In genomic region chr9:75408204-75408826, GRCm38 (mm10) we compare ENCODE assay signal across 8 mouse cellular contexts. TPM values are rescaled to one million over a fixed set of nuclear protein-coding genes. Genes with fewer than 3 reads are reported as not detected.
DNase-seq lines count a peak whose midpoint lies in the region; ATAC-seq and TF ChIP-seq lines count a peak whose summit lies in the region.

No protein-coding gene starts in this region.

- no peak for TF ChIP-seq POLR2A in lung, adult 2 months (IDR thresholded peaks at IDR 0.05; ENCODE audit: borderline replicate concordance, extremely low read depth, low read depth, low read length)

- peak overlapping the region; percentile 74 for H3K4me2 ChIP-seq in hindbrain, embryonic 14.5 days (replicated peaks)
- H3K4me2 ChIP-seq in midbrain, embryonic 16.5 days (ENCODE audit: low read length) = peak overlapping the region; percentile 82

- H3K27me3 ChIP-seq in hindbrain, embryonic 14.5 days (ENCODE audit: control insufficient read depth, insufficient read depth, low read length) = no peaks in the 10 kb centered on the region
- no peaks in the 10 kb centered on the region for H3K27me3 ChIP-seq in midbrain, embryonic 16.5 days (ENCODE audit: control insufficient read depth, insufficient read depth, low read depth, low read length)

- H3K9ac ChIP-seq in hindbrain, embryonic 14.5 days = peak overlapping the region; percentile 94
- peak overlapping the region; percentile 94 for H3K9ac ChIP-seq in midbrain, embryonic 16.5 days (ENCODE audit: low read depth, low read length)

- no peak for TF ChIP-seq CTCF in lung, adult 2 months (IDR thresholded peaks at IDR 0.05; ENCODE audit: insufficient read depth, low read length)

- peak overlapping the region; percentile 99 for H3K27ac ChIP-seq in hindbrain, embryonic 14.5 days
- peak overlapping the region; percentile 98 for H3K27ac ChIP-seq in midbrain, embryonic 16.5 days (ENCODE audit: low read length)

- intact Hi-C loops in left cerebral cortex, postnatal 10 days (cut with DNase I) = no loop called here

- no peak for ATAC-seq in hindbrain, embryonic 14.5 days (ENCODE audit: low FRiP score)
- ATAC-seq in midbrain, embryonic 16.5 days = no peak

- no peaks in the 10 kb centered on the region for H3K36me3 ChIP-seq in hindbrain, embryonic 14.5 days (replicated peaks; ENCODE audit: control insufficient read depth, insufficient read depth)
- no peaks in the 10 kb centered on the region for H3K36me3 ChIP-seq in midbrain, embryonic 16.5 days (ENCODE audit: control insufficient read depth, insufficient read depth, low read length)

- H3K4me1 ChIP-seq in lung, adult 2 months (ENCODE audit: control insufficient read depth, insufficient read depth, low read length) = peaks cover 4% of the 10 kb centered on the region; the same call in 1 of the 2 replicates
- H3K4me1 ChIP-seq in hindbrain, embryonic 14.5 days (replicated peaks; ENCODE audit: control insufficient read depth, insufficient read depth, low read length) = peaks cover 31% of the 10 kb centered on the region
- H3K4me1 ChIP-seq in midbrain, embryonic 16.5 days (ENCODE audit: control insufficient read depth, insufficient read depth, low read length) = peaks cover 24% of the 10 kb centered on the region

- WGBS in lung, adult 2 months = 4% methylated on average over 11 of the region's 11 CpGs
- WGBS in hindbrain, embryonic 14.5 days = 5% methylated on average over 11 of the region's 11 CpGs
- 1% methylated on average over 11 of the region's 11 CpGs for WGBS in midbrain, embryonic 16.5 days

- peak overlapping the region; percentile 94 for H3K4me3 ChIP-seq in lung, adult 2 months (replicated peaks; ENCODE audit: extremely low read depth, low read depth, low read length)
- peak overlapping the region; percentile 74 for H3K4me3 ChIP-seq in hindbrain, embryonic 14.5 days (replicated peaks; ENCODE audit: low read length)
- H3K4me3 ChIP-seq in midbrain, embryonic 16.5 days (ENCODE audit: low read depth, low read length) = peak overlapping the region; percentile 65

- H3K9me3 ChIP-seq in hindbrain, embryonic 14.5 days (ENCODE audit: control insufficient read depth, low read length) = no peaks in the 10 kb centered on the region
- H3K9me3 ChIP-seq in midbrain, embryonic 16.5 days (replicated peaks; ENCODE audit: control insufficient read depth, low read length, poor library complexity, severe bottlenecking) = no peaks in the 10 kb centered on the region

- DNase-seq in lung, adult 2 months = no peak
- DNase-seq in lung, postnatal 14 days = no peak
- peak; percentile 70 for DNase-seq in embryo, embryonic 10 days (ENCODE audit: low spot score)
- peak; percentile 42 for DNase-seq in hindbrain, embryonic 14.5 days (ENCODE audit: low spot score)
- DNase-seq in layer of hippocampus, adult 18-20 months (ENCODE audit: low spot score in 2 of 2) = no peak
- DNase-seq in right cerebral cortex, adult 18-20 months = no peak
- DNase-seq in left cerebral cortex, postnatal 10 days (ENCODE audit: extremely low spot score in 1 of 2, low spot score in 2 of 2) = no peak

RNA-seq across cellular contexts. Expression of gene Mapk6, which starts 1.5 kb away (rescaled TPM):
- polyA plus RNA-seq in lung, adult 2 months (2012; rRNA removed) = 14.5 and 25.2 TPM in 2 replicates
- 185 and 192 TPM in 2 replicates for polyA plus RNA-seq in hindbrain, embryonic 14.5 days (2014; fragmentation: Nextera tagmentation; extraction: Ambion mirVana)
- polyA plus RNA-seq in midbrain, embryonic 16.5 days (2015; fragmentation: Nextera tagmentation; extraction: Ambion mirVana) = 147 and 162 TPM in 2 replicates
- total RNA-seq in layer of hippocampus, adult 18-20 months (2021) = 10 to 100 TPM; 25.4 to 27.0 TPM
- 10 to 100 TPM; 86.7 to 89.3 TPM for total RNA-seq in left cerebral cortex, postnatal 10 days (2021)

RNA-seq across cellular contexts. Expression of gene Leo1, which starts 33.0 kb away (rescaled TPM):
- polyA plus RNA-seq in lung, adult 2 months (2012; rRNA removed) = 2.5 and 4.1 TPM in 2 replicates
- 36.1 and 36.9 TPM in 2 replicates for polyA plus RNA-seq in hindbrain, embryonic 14.5 days (2014; fragmentation: Nextera tagmentation; extraction: Ambion mirVana)
- 43.6 and 48.2 TPM in 2 replicates for polyA plus RNA-seq in midbrain, embryonic 16.5 days (2015; fragmentation: Nextera tagmentation; extraction: Ambion mirVana)
- 10 to 100 TPM; 22.9 to 23.2 TPM for total RNA-seq in layer of hippocampus, adult 18-20 months (2021)
- total RNA-seq in left cerebral cortex, postnatal 10 days (2021) = 10 to 100 TPM; 26.9 to 29.0 TPM

Comparison
In these comparisons a context has a peak if more than half of its experiments do, and no peak if none do; other contexts are left out.
1. DNase-seq: peak in embryo, embryonic 10 days (single experiment) and hindbrain, embryonic 14.5 days (single experiment); none in lung, adult 2 months (single experiment), lung, postnatal 14 days (single experiment), layer of hippocampus, adult 18-20 months (0 of 2), right cerebral cortex, adult 18-20 months (single experiment) and left cerebral cortex, postnatal 10 days (0 of 2).
2. Peak in every context shown above with its lines, with median percentiles within 50 percentile points of each other: H3K4me3 ChIP-seq.